Comparison of ENCODE assay signal across 21 mouse cellular contexts in genomic region chr8:97866148-97866547, GRCm38 (mm10).
DNase-seq lines count a peak whose midpoint lies in the region; ATAC-seq and TF ChIP-seq lines count a peak whose summit lies in the region.
"Had no signal": no experiment of that assay in that cellular context is flagged by ENCODE, and none has a peak within 500 bp of the region (broad histone marks: within the 10 kb centered on the region; RNA-seq: fewer than 3 reads in every experiment).

No protein-coding gene starts in this region.

- no peaks in the 10 kb centered on the region for H3K36me3 ChIP-seq in G1E (replicated peaks)
- peaks cover 0 to 7% of the 10 kb centered on the region in 2 experiments; a peak in 2 of 4 replicates for H3K36me3 ChIP-seq in MEL (ENCODE audit: control insufficient read depth in 1 of 2, insufficient read depth in 2 of 2, low read length in 2 of 2)

- TF ChIP-seq POLR2A in MEL (IDR thresholded peaks at IDR 0.05; ENCODE audit: control insufficient read depth in 1 of 2, insufficient read depth in 1 of 2, low read depth in 1 of 2, low read length in 2 of 2, poor library complexity in 1 of 2), result no peak

- peak in 1 of 2 experiments; percentile 67; a peak in 1 of 4 replicates for TF ChIP-seq EP300 in MEL (IDR thresholded peaks at IDR 0.05; ENCODE audit: low read depth in 1 of 2, low read length in 2 of 2)

- no peak overlapping the region for H3K27ac ChIP-seq in MEL (ENCODE audit: control insufficient read depth, low read depth, low read length)

- no peak overlapping the region for H3K9ac ChIP-seq in MEL (ENCODE audit: control insufficient read depth, low read depth, low read length, poor library complexity, severe bottlenecking)

- no peak for DNase-seq in G1E (ENCODE audit: low spot score)
- DNase-seq in MEL (ENCODE audit: low read depth, low spot score), result peak; percentile 36
- DNase-seq in T-cell, adult 2 months (ENCODE audit: low spot score), result no peak
- DNase-seq in right cerebral cortex, adult 2 months (ENCODE audit: low spot score in 2 of 2), result no peak
- DNase-seq: adrenal gland, adult 2 months; adrenal gland, adult 8-10 months; adrenal gland, postnatal 10 days; adrenal gland, postnatal 14 days; adrenal gland, postnatal 25 days; adrenal gland, postnatal 36 days; B cell, adult 2 months; cerebellum, adult 11 months; cerebellum, adult 11-12 months; cerebellum, adult 18-20 months; cerebellum, adult 2 months; cerebellum, adult 8-10 months; cerebellum, adult 9-10 months had no signal

- TF ChIP-seq CTCF in G1E (IDR thresholded peaks at IDR 0.05; ENCODE audit: low read depth, low read length) (no peak), MEL (IDR thresholded peaks at IDR 0.05 in 2 of 3, conservative IDR thresholded peaks at IDR 0.05 in 1 of 3; ENCODE audit: control insufficient read depth in 1 of 3, insufficient read depth in 1 of 3, low read depth in 2 of 3, low read length in 3 of 3, poor library complexity in 1 of 3, severe bottlenecking in 1 of 3) (no peak)

- no peaks in the 10 kb centered on the region for H3K79me2 ChIP-seq in MEL (ENCODE audit: control insufficient read depth, insufficient read depth, low read length, poor library complexity)

- TF ChIP-seq RAD21 in MEL (IDR thresholded peaks at IDR 0.05; ENCODE audit: low read depth, low read length), result peak; percentile 2; the same call in 1 of the 2 replicates

- H3K27me3 ChIP-seq in G1E (ENCODE audit: insufficient read depth, low read length) (no peaks in the 10 kb centered on the region), MEL (ENCODE audit: control insufficient read depth in 1 of 2, insufficient read depth in 2 of 2, low read length in 2 of 2) (no peaks in the 10 kb centered on the region)
- H3K27me3 ChIP-seq: CH12.LX, Patski had no signal

- H3K4me3 ChIP-seq in G1E (ENCODE audit: low read depth, low read length) (no peak overlapping the region), MEL (ENCODE audit: control insufficient read depth in 1 of 2, insufficient read depth in 1 of 2, low read depth in 2 of 2, low read length in 2 of 2) (no peak overlapping the region)

- no peaks in the 10 kb centered on the region for H3K4me1 ChIP-seq in G1E (ENCODE audit: insufficient read depth, low read depth, low read length)
- peaks cover 0 to 3% of the 10 kb centered on the region in 2 experiments; a peak in 2 of 4 replicates for H3K4me1 ChIP-seq in MEL (ENCODE audit: control insufficient read depth in 1 of 2, insufficient read depth in 2 of 2, low read length in 2 of 2)

- ATAC-seq in G1E (ENCODE audit: extremely low read depth, insufficient number of reproducible peaks, low FRiP score, poor library complexity, severe bottlenecking), result 0 out of 2 replicates have a peak, but pooled peaks have one; percentile 48
- ATAC-seq: activated CD4-positive, CD25-positive, alpha-beta regulatory T cell, adult 4 months; CD4-positive, CD25-positive, alpha-beta regulatory T cell, adult 4 months; Patski had no signal

- H3K9me3 ChIP-seq in G1E (replicated peaks) (no peaks in the 10 kb centered on the region), MEL (replicated peaks; ENCODE audit: insufficient read depth, low read length) (no peaks in the 10 kb centered on the region)

TF ChIP-seq in MEL, 35 proteins besides CTCF, POLR2A, EP300 and RAD21:
- no peak for TF ChIP-seq MEF2A (IDR thresholded peaks at IDR 0.05; ENCODE audit: extremely low read depth, insufficient replicate concordance, low read depth, low read length, poor library complexity, severe bottlenecking)
- no peak for TF ChIP-seq MAX (IDR thresholded peaks at IDR 0.05; ENCODE audit: low read length)
- no peak for TF ChIP-seq E2F4 (IDR thresholded peaks at IDR 0.05; ENCODE audit: borderline replicate concordance, low read depth, low read length)
- TF ChIP-seq GATA1 (IDR thresholded peaks at IDR 0.05; ENCODE audit: low read depth, low read length), result peak; percentile 64; the same call in 1 of the 2 replicates
- no peak for TF ChIP-seq ZMIZ1 (IDR thresholded peaks at IDR 0.05; ENCODE audit: low read depth, low read length)
- no peak for TF ChIP-seq POLR2AphosphoS5 (IDR thresholded peaks at IDR 0.05; ENCODE audit: borderline replicate concordance, low read depth, low read length)
- no peak for TF ChIP-seq ELF1 (IDR thresholded peaks at IDR 0.05; ENCODE audit: low read depth, low read length)
- TF ChIP-seq SMC3 (IDR thresholded peaks at IDR 0.05; ENCODE audit: low read depth, low read length), result no peak; the same call in 1 of the 2 replicates
